Mouse (Mus musculus): ENCODE data around the gene Enpp6. TPM values are rescaled to one million over a fixed set of nuclear protein-coding genes. Genes with fewer than 3 reads are reported as not detected.

Gene Enpp6
- 0.19 and 0.37 TPM in 2 replicates for polyA plus RNA-seq (2014; fragmentation: Nextera tagmentation; extraction: Ambion mirVana)

DNA sequence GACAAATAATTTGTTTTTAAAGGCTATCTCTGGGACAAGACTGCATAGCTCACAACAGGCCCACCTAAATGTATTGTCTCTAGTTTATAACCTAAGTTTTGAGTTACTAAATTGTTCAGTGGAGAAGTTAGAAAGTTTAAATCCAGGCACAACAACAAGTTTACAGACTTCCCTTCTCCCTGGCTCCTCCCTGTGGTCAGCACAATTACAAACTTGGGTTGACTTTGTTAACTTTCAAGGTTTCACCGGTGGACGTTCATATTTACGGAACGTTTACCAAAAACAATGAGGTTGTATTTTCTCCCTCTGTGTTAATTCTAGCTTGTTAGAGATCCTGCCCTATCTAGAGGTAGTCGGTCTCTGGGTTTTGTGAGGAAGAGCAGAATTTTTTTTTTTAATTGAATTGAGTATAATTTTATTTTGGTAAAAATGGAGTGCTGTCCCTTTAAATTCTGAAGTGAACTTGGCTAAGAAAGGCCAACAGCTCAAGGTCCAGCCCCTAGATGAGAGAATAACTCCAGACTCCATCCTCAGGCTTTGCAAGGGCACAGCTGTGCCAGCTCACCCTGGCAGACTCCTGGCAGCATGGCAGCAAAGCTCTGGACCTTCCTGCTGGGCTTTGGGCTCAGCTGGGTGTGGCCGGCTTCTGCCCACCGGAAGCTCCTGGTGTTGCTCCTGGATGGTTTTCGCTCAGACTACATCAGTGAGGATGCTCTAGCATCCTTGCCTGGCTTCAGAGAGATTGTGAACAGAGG lies at the start of gene Enpp6:
Gene Enpp6, plus strand, starts transcription at position 502 of the 755 bp plus-strand sequence.
- no peak for DNase-seq (ENCODE audit: low spot score, missing footprints)
- WGBS, result 90% methylated on average over 8 of the region's 8 CpGs
- Histone ChIP-seq H3K4me2 (no peak within 1 kb of the TSS), H3K4me3 (ENCODE audit: low read depth, low read length) (no peak within 1 kb of the TSS), H3K27ac (ENCODE audit: low read depth, low read length) (no peak within 1 kb of the TSS), H3K27me3 (ENCODE audit: control insufficient read depth, insufficient read depth, low read length) (no peaks in the 10 kb centered on the region), H3K36me3 (ENCODE audit: control insufficient read depth, insufficient read depth, low read length) (no peaks in the 10 kb centered on the region), H3K9ac (ENCODE audit: low read length) (no peak within 1 kb of the TSS), H3K9me3 (ENCODE audit: control insufficient read depth, low read length) (no peaks in the 10 kb centered on the region), H3K4me1 (ENCODE audit: control insufficient read depth, insufficient read depth, low read length) (no peaks in the 10 kb centered on the region)
- no peak for ATAC-seq (ENCODE audit: low FRiP score)

DNA sequence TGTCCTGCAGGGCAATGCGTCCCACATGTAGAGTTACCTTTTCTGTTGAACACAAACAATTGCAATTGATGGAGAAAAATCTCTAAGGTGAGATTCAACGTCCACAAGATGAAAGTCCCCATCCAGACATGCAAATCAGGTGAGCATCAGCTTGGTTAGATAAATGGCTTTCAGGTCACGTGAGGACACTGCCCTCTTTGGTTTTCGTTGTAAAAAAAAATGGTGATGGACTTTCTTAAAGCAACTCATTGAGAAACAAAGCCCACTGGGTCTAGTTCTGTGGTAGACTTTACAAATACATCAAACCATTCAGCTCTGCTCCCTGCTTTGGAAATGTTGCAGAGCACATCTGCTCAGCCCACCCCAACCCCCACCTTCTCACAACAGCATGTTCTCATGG lies 48.5 kb upstream of the Enpp6 start:
- Histone ChIP-seq H3K4me2 (no peak overlapping the region), H3K27ac (ENCODE audit: low read depth, low read length) (no peak overlapping the region), H3K9me3 (ENCODE audit: control insufficient read depth, low read length) (peaks cover 3% of the 10 kb centered on the region; the same call in 1 of the 2 replicates), H3K9ac (ENCODE audit: low read length) (no peak overlapping the region), H3K4me1 (ENCODE audit: control insufficient read depth, insufficient read depth, low read length) (no peaks in the 10 kb centered on the region), H3K4me3 (ENCODE audit: low read depth, low read length) (no peak overlapping the region), H3K27me3 (ENCODE audit: control insufficient read depth, insufficient read depth, low read length) (no peaks in the 10 kb centered on the region), H3K36me3 (ENCODE audit: control insufficient read depth, insufficient read depth, low read length) (no peaks in the 10 kb centered on the region)
- ATAC-seq (ENCODE audit: low FRiP score), result no peak
- WGBS, result 86% methylated on average over 4 of the region's 4 CpGs
- DNase-seq (ENCODE audit: low spot score, missing footprints), result no peak

DNA sequence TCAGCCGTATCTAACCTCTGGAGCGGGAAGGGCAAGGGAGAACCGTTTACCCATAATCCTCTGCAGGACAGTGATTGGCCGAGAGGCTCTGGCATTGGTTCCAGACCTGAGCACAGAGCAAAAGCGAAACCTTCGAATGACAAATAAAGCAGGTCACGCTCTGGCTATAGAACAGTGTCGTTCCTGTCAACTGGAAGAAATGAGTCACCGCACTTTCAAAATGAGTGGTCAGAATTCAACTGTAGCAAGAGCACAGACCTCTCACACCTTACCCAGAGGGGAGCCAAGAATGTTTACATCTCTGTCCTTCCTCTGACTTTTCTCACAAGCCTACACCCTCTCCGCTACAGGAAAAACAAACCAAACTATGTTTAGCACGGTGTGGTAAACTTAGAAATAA lies 45.4 kb upstream of the Enpp6 start:
- DNase-seq (ENCODE audit: low spot score, missing footprints) (no peak), ATAC-seq (ENCODE audit: low FRiP score) (no peak)
- no peak overlapping the region for H3K27ac ChIP-seq (ENCODE audit: low read depth, low read length)
- no peaks in the 10 kb centered on the region for H3K27me3 ChIP-seq (ENCODE audit: control insufficient read depth, insufficient read depth, low read length)
- H3K9ac ChIP-seq (ENCODE audit: low read length), result no peak overlapping the region
- H3K9me3 ChIP-seq (ENCODE audit: control insufficient read depth, low read length), result peaks cover 3% of the 10 kb centered on the region; the same call in 1 of the 2 replicates
- H3K4me1 ChIP-seq (ENCODE audit: control insufficient read depth, insufficient read depth, low read length), result no peaks in the 10 kb centered on the region
- no peak overlapping the region for H3K4me3 ChIP-seq (ENCODE audit: low read depth, low read length)
- H3K36me3 ChIP-seq (ENCODE audit: control insufficient read depth, insufficient read depth, low read length), result no peaks in the 10 kb centered on the region
- no peak overlapping the region for H3K4me2 ChIP-seq
- 74% methylated on average over 11 of the region's 11 CpGs for WGBS

DNA sequence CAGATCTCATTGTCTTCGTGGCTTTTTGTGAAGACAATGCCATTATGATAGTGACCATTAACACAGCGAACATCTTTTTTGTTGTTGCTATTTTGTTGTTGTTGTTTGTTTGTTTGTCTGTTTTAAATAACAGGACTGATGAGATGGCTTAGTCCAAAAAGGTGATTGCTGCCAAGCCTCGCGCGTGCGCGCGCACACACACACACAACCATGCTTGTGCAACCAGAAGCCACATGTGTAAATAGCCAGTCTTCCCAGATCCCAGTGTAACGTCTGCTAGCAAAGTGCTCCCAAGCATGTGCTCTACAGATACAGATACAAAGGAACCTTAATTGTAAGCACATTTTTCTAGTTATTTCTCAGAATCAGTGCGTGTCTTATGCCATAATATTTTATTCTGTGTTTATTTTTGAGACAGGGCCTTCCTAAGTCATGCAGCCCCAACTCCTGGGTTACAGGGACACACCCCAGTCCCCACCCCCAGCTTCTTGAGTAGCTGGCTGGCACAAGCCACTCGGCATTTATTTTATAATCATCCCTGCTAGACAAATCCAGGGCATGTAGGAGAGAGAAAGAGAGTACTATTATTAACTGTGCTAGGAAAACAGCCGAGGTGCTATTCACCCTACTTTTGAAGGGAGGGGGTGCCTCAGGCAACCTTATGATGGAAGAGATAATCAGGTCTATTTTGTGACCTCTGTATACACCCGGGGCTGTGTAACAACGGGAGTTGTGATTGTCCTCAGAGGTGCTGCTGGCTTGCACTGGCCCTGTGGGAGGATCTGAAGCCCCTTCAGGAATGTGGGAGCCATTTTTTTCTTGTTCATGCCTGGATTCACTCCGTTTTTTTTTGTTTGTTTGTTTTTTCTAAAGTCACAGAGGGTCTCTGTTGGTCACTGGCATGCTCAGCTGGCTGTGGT lies 44.7 kb upstream of the Enpp6 start:
- H3K4me1 ChIP-seq (ENCODE audit: control insufficient read depth, insufficient read depth, low read length), result no peaks in the 10 kb centered on the region
- H3K4me2 ChIP-seq, result no peak overlapping the region
- H3K4me3 ChIP-seq (ENCODE audit: low read depth, low read length), result no peak overlapping the region
- H3K9me3 ChIP-seq (ENCODE audit: control insufficient read depth, low read length), result peaks cover 3% of the 10 kb centered on the region; the same call in 1 of the 2 replicates
- no peak overlapping the region for H3K9ac ChIP-seq (ENCODE audit: low read length)
- 82% methylated on average over 15 of the region's 15 CpGs for WGBS
- H3K27ac ChIP-seq (ENCODE audit: low read depth, low read length), result no peak overlapping the region
- H3K36me3 ChIP-seq (ENCODE audit: control insufficient read depth, insufficient read depth, low read length), result no peaks in the 10 kb centered on the region
- DNase-seq (ENCODE audit: low spot score, missing footprints) (no peak), ATAC-seq (ENCODE audit: low FRiP score) (no peak)
- H3K27me3 ChIP-seq (ENCODE audit: control insufficient read depth, insufficient read depth, low read length), result no peaks in the 10 kb centered on the region

DNA sequence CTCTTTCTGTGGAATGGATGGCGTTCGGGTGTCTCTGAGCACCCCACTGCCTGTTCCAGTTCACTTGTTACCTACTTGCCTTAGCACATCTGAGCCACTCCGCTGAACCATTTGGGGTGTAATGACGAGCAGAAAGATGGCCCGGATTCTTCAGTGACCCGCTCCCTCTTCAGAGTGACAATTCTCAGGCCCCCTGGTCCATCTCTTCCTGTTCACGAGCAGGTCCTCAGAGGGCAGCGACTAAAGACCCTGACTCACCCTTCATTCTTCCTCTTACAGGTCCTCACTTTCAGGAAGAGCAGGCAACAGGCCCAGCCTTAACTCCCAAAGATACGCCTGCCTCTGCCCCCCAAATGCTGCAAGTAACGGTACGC lies 44.0 kb upstream of the Enpp6 start:
- H3K4me1 ChIP-seq (ENCODE audit: control insufficient read depth, insufficient read depth, low read length), result no peaks in the 10 kb centered on the region
- no peak overlapping the region for H3K4me2 ChIP-seq
- no peaks in the 10 kb centered on the region for H3K27me3 ChIP-seq (ENCODE audit: control insufficient read depth, insufficient read depth, low read length)
- H3K27ac ChIP-seq (ENCODE audit: low read depth, low read length), result no peak overlapping the region
- peaks cover 3% of the 10 kb centered on the region; the same call in 1 of the 2 replicates for H3K9me3 ChIP-seq (ENCODE audit: control insufficient read depth, low read length)
- DNase-seq (ENCODE audit: low spot score, missing footprints) (no peak), ATAC-seq (ENCODE audit: low FRiP score) (no peak)
- 85% methylated on average over 11 of the region's 11 CpGs for WGBS
- no peak overlapping the region for H3K4me3 ChIP-seq (ENCODE audit: low read depth, low read length)
- H3K9ac ChIP-seq (ENCODE audit: low read length), result no peak overlapping the region
- no peaks in the 10 kb centered on the region for H3K36me3 ChIP-seq (ENCODE audit: control insufficient read depth, insufficient read depth, low read length)

DNA sequence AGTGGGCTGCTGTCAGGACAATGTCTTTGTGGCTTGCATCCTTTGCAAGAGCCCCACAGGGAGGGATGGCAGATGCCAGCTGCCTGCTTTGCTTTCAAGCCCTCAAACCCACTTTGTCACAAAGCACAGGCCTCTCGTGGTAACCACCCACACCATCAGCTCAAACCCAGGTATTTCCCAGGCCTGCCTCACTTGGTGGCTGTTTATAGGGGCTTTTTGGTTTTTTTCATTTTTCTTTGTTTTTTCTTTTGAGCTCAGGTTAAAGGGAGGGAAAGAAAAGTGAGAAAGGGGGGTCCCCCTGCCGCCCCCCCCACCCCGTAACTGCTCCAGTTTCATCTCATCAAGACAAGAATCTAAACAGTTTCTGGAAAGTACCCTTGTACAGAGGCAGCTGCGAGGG lies 43.4 kb upstream of the Enpp6 start:
- Histone ChIP-seq H3K4me1 (ENCODE audit: control insufficient read depth, insufficient read depth, low read length) (no peaks in the 10 kb centered on the region), H3K4me2 (no peak overlapping the region), H3K9me3 (ENCODE audit: control insufficient read depth, low read length) (peaks cover 3% of the 10 kb centered on the region; the same call in 1 of the 2 replicates), H3K4me3 (ENCODE audit: low read depth, low read length) (no peak overlapping the region), H3K9ac (ENCODE audit: low read length) (no peak overlapping the region), H3K27me3 (ENCODE audit: control insufficient read depth, insufficient read depth, low read length) (no peaks in the 10 kb centered on the region), H3K27ac (ENCODE audit: low read depth, low read length) (no peak overlapping the region), H3K36me3 (ENCODE audit: control insufficient read depth, insufficient read depth, low read length) (no peaks in the 10 kb centered on the region)
- WGBS, result 78% methylated on average over 4 of the region's 4 CpGs
- no peak for DNase-seq (ENCODE audit: low spot score, missing footprints)
- ATAC-seq (ENCODE audit: low FRiP score), result no peak

DNA sequence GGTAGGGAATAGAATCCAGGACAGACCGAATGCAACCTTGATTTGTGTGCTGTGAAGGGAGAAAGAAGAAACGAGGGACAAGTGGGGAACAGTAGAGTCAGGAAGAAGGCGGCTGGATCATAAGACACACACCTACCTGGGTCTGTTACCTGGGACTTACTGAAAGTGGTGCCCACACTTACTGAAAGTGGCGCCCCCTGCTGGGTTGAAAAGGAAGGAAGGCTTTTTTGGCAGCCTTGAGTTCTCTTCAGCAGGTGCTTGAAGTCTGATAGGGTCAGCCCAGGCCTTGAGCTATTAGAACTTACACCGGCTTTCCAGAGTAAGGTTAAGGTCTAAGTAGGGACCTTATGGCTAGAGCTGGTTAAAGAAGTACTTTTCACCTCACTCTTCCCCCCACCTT lies 40.5 kb upstream of the Enpp6 start:
- 79% methylated on average over 5 of the region's 5 CpGs for WGBS
- Histone ChIP-seq H3K9me3 (ENCODE audit: control insufficient read depth, low read length) (no peaks in the 10 kb centered on the region), H3K4me1 (ENCODE audit: control insufficient read depth, insufficient read depth, low read length) (no peaks in the 10 kb centered on the region), H3K4me3 (ENCODE audit: low read depth, low read length) (no peak overlapping the region), H3K9ac (ENCODE audit: low read length) (no peak overlapping the region), H3K36me3 (ENCODE audit: control insufficient read depth, insufficient read depth, low read length) (no peaks in the 10 kb centered on the region), H3K27me3 (ENCODE audit: control insufficient read depth, insufficient read depth, low read length) (no peaks in the 10 kb centered on the region), H3K27ac (ENCODE audit: low read depth, low read length) (no peak overlapping the region), H3K4me2 (no peak overlapping the region)
- no peak for ATAC-seq (ENCODE audit: low FRiP score)
- DNase-seq (ENCODE audit: low spot score, missing footprints), result no peak

DNA sequence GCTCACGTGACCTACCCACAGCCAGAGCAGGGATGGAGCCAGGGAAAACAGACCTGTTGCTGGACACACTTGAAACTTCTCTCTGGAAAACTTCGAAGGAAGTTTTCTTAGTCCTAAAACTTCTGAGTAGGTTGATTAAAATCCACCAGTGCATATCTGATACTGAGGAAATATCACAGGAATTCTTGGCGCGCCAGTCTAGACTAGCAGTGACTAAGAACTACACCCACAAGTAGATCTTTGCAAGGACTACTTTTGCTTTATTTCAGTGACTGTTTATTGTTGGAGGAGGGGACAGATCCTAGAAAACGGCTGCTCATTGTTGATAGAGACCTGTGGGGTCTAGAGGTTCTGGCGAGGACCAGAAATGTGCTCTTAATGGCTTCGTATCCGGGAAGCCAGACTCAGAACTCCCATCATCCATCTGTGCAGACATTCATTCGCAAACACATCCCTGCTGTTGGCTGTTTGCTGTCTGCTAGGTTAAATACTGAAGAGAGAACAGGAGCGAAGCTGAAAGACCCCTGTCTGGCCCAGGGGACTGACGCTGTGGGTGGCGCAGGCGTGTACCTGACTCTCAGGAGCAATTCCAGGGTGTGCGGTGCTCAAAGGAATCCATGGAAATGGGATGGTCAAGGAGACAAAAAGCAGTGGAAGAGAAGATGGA lies 38.5 kb upstream of the Enpp6 start:
- no peak for DNase-seq (ENCODE audit: low spot score, missing footprints)
- H3K4me1 ChIP-seq (ENCODE audit: control insufficient read depth, insufficient read depth, low read length), result no peaks in the 10 kb centered on the region
- ATAC-seq (ENCODE audit: low FRiP score), result no peak
- no peaks in the 10 kb centered on the region for H3K9me3 ChIP-seq (ENCODE audit: control insufficient read depth, low read length)
- H3K27ac ChIP-seq (ENCODE audit: low read depth, low read length), result no peak overlapping the region
- H3K4me2 ChIP-seq, result no peak overlapping the region
- WGBS, result 87% methylated on average over 14 of the region's 14 CpGs
- no peaks in the 10 kb centered on the region for H3K36me3 ChIP-seq (ENCODE audit: control insufficient read depth, insufficient read depth, low read length)
- no peaks in the 10 kb centered on the region for H3K27me3 ChIP-seq (ENCODE audit: control insufficient read depth, insufficient read depth, low read length)
- H3K9ac ChIP-seq (ENCODE audit: low read length), result no peak overlapping the region
- H3K4me3 ChIP-seq (ENCODE audit: low read depth, low read length), result no peak overlapping the region
